Mouse (Mus musculus) CH12.LX (cell line): ENCODE data around the gene BC035044. TPM values are rescaled to one million over a fixed set of nuclear protein-coding genes. Genes with fewer than 3 reads are reported as not detected.

Experiments used
- DNase-seq: peaks from one replicate; pipeline ENCODE4 v3.0.0-alpha.2; 2013; ENCODE audit errors: extremely low read depth
- H3K27ac ChIP-seq: 2 replicates; pipeline ENCODE4 v1.5.1; 2012; ENCODE audit warnings: low read depth, mild to moderate bottlenecking, control low read depth, moderate library complexity; ENCODE audit not compliant: insufficient read depth
- H3K27me3 ChIP-seq: replicated peaks from 2 replicates; pipeline ENCODE3; 2012; ENCODE audit warnings: inconsistent platforms
- H3K36me3 ChIP-seq, 2 experiments: replicated peaks in 1 of 2; 2 replicates each; pipeline versions ENCODE3 to v1.6.1; 2012; ENCODE audit warnings: inconsistent platforms in 1 of 2, low read length in 1 of 2, mild to moderate bottlenecking in 1 of 2, mixed read lengths in 1 of 2, moderate library complexity in 1 of 2; ENCODE audit not compliant: control insufficient read depth in 1 of 2, insufficient read depth in 1 of 2
- H3K4me1 ChIP-seq, 2 experiments: 2 replicates each; pipeline ENCODE4 v1.6.1; 2012; ENCODE audit warnings: inconsistent platforms in 1 of 2, moderate library complexity in 1 of 2; ENCODE audit not compliant: insufficient read depth in 2 of 2, control insufficient read depth in 1 of 2
- H3K4me2 ChIP-seq: 2 replicates; pipeline ENCODE4 v1.6.1; 2012; ENCODE audit warnings: low read depth, mild to moderate bottlenecking, control low read depth; ENCODE audit not compliant: poor library complexity, insufficient read depth, severe bottlenecking
- H3K4me3 ChIP-seq, 3 experiments: fragments of 150-350 bp in 1 of 3; sonication (generic) in 1 of 3; replicated peaks in 1 of 3; 2 replicates each; pipeline versions ENCODE3 to v1.5.1; 2011 to 2012; ENCODE audit warnings: low read depth in 2 of 3, low read length in 2 of 3, mild to moderate bottlenecking in 2 of 3, moderate library complexity in 2 of 3, control low read depth in 1 of 3, improper control_type of control experiment in 1 of 3, inconsistent platforms in 1 of 3, mixed read lengths in 1 of 3; ENCODE audit not compliant: poor library complexity in 1 of 3
- H3K79me2 ChIP-seq: replicated peaks from 2 replicates; pipeline ENCODE4 v1.6.1; 2012; ENCODE audit warnings: mild to moderate bottlenecking, moderate library complexity; ENCODE audit not compliant: control insufficient read depth, poor library complexity, insufficient read depth, severe bottlenecking; ENCODE audit errors: extremely low read depth
- H3K9ac ChIP-seq: 2 replicates; pipeline ENCODE4 v1.6.1; 2012; ENCODE audit warnings: low read depth, mild to moderate bottlenecking, control low read depth, moderate library complexity; ENCODE audit not compliant: insufficient read depth
- H3K9me3 ChIP-seq: replicated peaks from 2 replicates; pipeline ENCODE3; 2012; ENCODE audit warnings: low read length, inconsistent platforms, mixed read lengths
- BHLHE40 ChIP-seq: IDR thresholded peaks from 2 replicates; pipeline ENCODE4 v1.6.1; 2011; ENCODE audit warnings: mild to moderate bottlenecking, low read depth, low read length, improper control_type of control experiment
- CHD1 ChIP-seq: IDR thresholded peaks from 2 replicates; pipeline ENCODE4 v1.6.1; 2012; ENCODE audit warnings: low read depth, low read length, improper control_type of control experiment, inconsistent platforms
- E2F4 ChIP-seq: IDR thresholded peaks from 2 replicates; pipeline ENCODE4 v1.6.1; 2011; ENCODE audit warnings: low read depth, low read length, improper control_type of control experiment; ENCODE audit not compliant: insufficient replicate concordance
- ELF1 ChIP-seq: IDR thresholded peaks from 2 replicates; pipeline ENCODE4 v1.6.1; 2014; ENCODE audit warnings: low read depth, mild to moderate bottlenecking, inconsistent platforms, low read length, improper control_type of control experiment
- EP300 ChIP-seq: IDR thresholded peaks from 2 replicates; pipeline ENCODE4 v1.6.1; 2011; ENCODE audit warnings: low read length, improper control_type of control experiment
- ETS1 ChIP-seq: conservative IDR thresholded peaks from 2 replicates; pipeline ENCODE4 v1.6.1; 2012; ENCODE audit warnings: low read depth, mild to moderate bottlenecking, inconsistent platforms, low read length, improper control_type of control experiment, moderate library complexity
- GABPA ChIP-seq: IDR thresholded peaks from 2 replicates; pipeline ENCODE4 v1.6.1; 2012; ENCODE audit warnings: low read depth, low read length, improper control_type of control experiment, inconsistent platforms; ENCODE audit not compliant: insufficient replicate concordance
- HCFC1 ChIP-seq: IDR thresholded peaks from 2 replicates; pipeline ENCODE4 v1.6.1; 2012; ENCODE audit warnings: low read depth, mild to moderate bottlenecking, inconsistent platforms, low read length, improper control_type of control experiment
- IRF4 ChIP-seq: IDR thresholded peaks from 2 replicates; pipeline ENCODE4 v1.6.1; 2014; ENCODE audit warnings: low read depth, mild to moderate bottlenecking, inconsistent platforms, low read length, improper control_type of control experiment
- JUND ChIP-seq: conservative IDR thresholded peaks from 2 replicates; pipeline ENCODE4 v1.6.1; 2011; ENCODE audit warnings: low read depth, low read length, improper control_type of control experiment
- KAT2A ChIP-seq: IDR thresholded peaks from 2 replicates; pipeline ENCODE4 v1.6.1; 2012; ENCODE audit warnings: low read length, improper control_type of control experiment, inconsistent platforms; ENCODE audit not compliant: insufficient replicate concordance
- MAFK ChIP-seq: IDR thresholded peaks from 2 replicates; pipeline ENCODE4 v1.6.1; 2011; ENCODE audit warnings: low read length, improper control_type of control experiment; ENCODE audit not compliant: insufficient replicate concordance
- MAX ChIP-seq: IDR thresholded peaks from 2 replicates; pipeline ENCODE4 v1.6.1; 2011; ENCODE audit warnings: low read length, improper control_type of control experiment
- MXI1 ChIP-seq: IDR thresholded peaks from 2 replicates; pipeline ENCODE4 v1.6.1; 2011; ENCODE audit warnings: mild to moderate bottlenecking, low read depth, low read length, improper control_type of control experiment
- NRF1 ChIP-seq: IDR thresholded peaks from 2 replicates; pipeline ENCODE4 v1.6.1; 2014; ENCODE audit warnings: low read depth, mild to moderate bottlenecking, inconsistent platforms, low read length, improper control_type of control experiment, moderate library complexity
- POLR2A ChIP-seq: IDR thresholded peaks from 2 replicates; pipeline ENCODE4 v1.6.1; 2011; ENCODE audit warnings: low read depth, mild to moderate bottlenecking, improper control_type of control experiment, low read length
- POLR2AphosphoS2 ChIP-seq: IDR thresholded peaks from 2 replicates; pipeline ENCODE4 v1.6.1; 2011; ENCODE audit warnings: low read depth, low read length, improper control_type of control experiment
- RCOR1 ChIP-seq: conservative IDR thresholded peaks from 2 replicates; pipeline ENCODE4 v1.6.1; 2012; ENCODE audit warnings: low read depth, mild to moderate bottlenecking, inconsistent platforms, low read length, improper control_type of control experiment
- SMC3 ChIP-seq: IDR thresholded peaks from 2 replicates; pipeline ENCODE4 v1.6.1; 2011; ENCODE audit warnings: low read depth, low read length, improper control_type of control experiment
- TBP ChIP-seq: conservative IDR thresholded peaks from 2 replicates; pipeline ENCODE4 v1.6.1; 2011; ENCODE audit warnings: low read depth, low read length, improper control_type of control experiment
- UBTF ChIP-seq: IDR thresholded peaks from 2 replicates; pipeline ENCODE4 v1.6.1; 2012; ENCODE audit warnings: low read depth, mild to moderate bottlenecking, inconsistent platforms, low read length, improper control_type of control experiment, moderate library complexity
- USF1 ChIP-seq: IDR thresholded peaks from 2 replicates; pipeline ENCODE4 v1.6.1; 2014; ENCODE audit warnings: low read depth, mild to moderate bottlenecking, inconsistent platforms, low read length, improper control_type of control experiment
- ZMIZ1 ChIP-seq: IDR thresholded peaks from 2 replicates; pipeline ENCODE4 v1.6.1; 2012; ENCODE audit warnings: low read depth, mild to moderate bottlenecking, inconsistent platforms, low read length, improper control_type of control experiment
- ZNF384 ChIP-seq: IDR thresholded peaks from 2 replicates; pipeline ENCODE4 v1.6.1; 2012; ENCODE audit warnings: low read depth, low read length, improper control_type of control experiment, inconsistent platforms
- dilution Hi-C: fragments of 300-500 bp; cut with MboI; formaldehyde crosslinking; loops from 2 replicates; pipeline ENCODE4 v1.14.3; 2020; ENCODE audit warnings: low sequenced_read_pairs; ENCODE audit not compliant: extremely low pct_unique_long_range_greater_than_20kb, extremely low pct_ligation_motif_present
- in situ Hi-C: fragments of 300-500 bp; cut with MboI; formaldehyde crosslinking; loops from 3 replicates; pipeline ENCODE4 v1.14.3; 2019; ENCODE audit warnings: low sequenced_read_pairs, low pct_ligation_motif_present, low pct_unique_long_range_greater_than_20kb, mixed read lengths
- polyA plus RNA-seq: library from polyadenylated mRNA; unstranded; fragments of >175 nt; gene quantifications from 2 replicates; pipeline ENCODE4 v1.2.1, GENCODE M21; 2012; ENCODE audit warnings: low read depth; ENCODE audit not compliant: insufficient read length
- total RNA-seq, 2 experiments: library from RNA; depleted of rRNA; stranded (reverse); fragments of 300-350 nt in 1 of 2; fragments of >200 nt in 1 of 2; gene quantifications; 2 replicates each; pipeline ENCODE4 v1.2.3; 2012 to 2014

BC035044 gene
- total and polyA plus RNA-seq, 3 experiments, result 49.7 to 121 (median 51.6) TPM

DNA sequence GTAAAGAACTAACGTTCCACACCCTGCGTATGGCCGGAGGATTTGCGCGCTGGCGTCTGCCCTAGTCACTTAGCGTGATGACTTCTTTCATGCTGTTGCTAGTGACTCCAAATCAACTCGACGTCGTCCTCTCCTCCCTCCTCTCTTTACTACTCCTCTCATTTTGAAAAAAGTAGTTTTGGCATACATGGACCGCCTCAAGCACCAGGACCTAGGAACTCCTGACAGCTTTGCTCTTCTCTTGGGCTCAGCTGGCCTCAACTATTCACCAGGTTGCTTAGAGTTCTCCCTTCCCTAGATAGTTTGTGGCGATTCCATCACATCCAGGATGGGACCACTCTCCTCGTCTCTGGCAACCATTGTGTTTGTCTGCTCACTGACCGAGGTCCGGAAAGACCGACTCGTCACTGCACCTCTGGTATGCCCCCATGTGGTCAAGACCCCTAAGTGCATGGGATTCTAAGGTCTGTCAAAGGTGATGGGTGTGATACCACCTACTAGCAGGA is 51.6 kb downstream of the BC035044 start (continued):
- TF ChIP-seq JUND (peak; percentile 56; the same call in 1 of the 2 replicates), KAT2A (0 out of 2 replicates have a peak, but pooled peaks have one; percentile 42), POLR2AphosphoS2 (no peak), HCFC1 (0 out of 2 replicates have a peak, but pooled peaks have one; percentile 40), ZMIZ1 (no peak), MXI1 (peak; percentile 46; the same call in 1 of the 2 replicates), ZNF384 (peak; percentile 51; the same call in 1 of the 2 replicates), RCOR1 (0 out of 2 replicates have a peak, but pooled peaks have one; percentile 39), TBP (no peak), ETS1 (peak; percentile 44), EP300 (0 out of 2 replicates have a peak, but pooled peaks have one; percentile 42), E2F4 (no peak), MAX (peak; percentile 68), SMC3 (peak; percentile 93), GABPA (no peak)

DNA sequence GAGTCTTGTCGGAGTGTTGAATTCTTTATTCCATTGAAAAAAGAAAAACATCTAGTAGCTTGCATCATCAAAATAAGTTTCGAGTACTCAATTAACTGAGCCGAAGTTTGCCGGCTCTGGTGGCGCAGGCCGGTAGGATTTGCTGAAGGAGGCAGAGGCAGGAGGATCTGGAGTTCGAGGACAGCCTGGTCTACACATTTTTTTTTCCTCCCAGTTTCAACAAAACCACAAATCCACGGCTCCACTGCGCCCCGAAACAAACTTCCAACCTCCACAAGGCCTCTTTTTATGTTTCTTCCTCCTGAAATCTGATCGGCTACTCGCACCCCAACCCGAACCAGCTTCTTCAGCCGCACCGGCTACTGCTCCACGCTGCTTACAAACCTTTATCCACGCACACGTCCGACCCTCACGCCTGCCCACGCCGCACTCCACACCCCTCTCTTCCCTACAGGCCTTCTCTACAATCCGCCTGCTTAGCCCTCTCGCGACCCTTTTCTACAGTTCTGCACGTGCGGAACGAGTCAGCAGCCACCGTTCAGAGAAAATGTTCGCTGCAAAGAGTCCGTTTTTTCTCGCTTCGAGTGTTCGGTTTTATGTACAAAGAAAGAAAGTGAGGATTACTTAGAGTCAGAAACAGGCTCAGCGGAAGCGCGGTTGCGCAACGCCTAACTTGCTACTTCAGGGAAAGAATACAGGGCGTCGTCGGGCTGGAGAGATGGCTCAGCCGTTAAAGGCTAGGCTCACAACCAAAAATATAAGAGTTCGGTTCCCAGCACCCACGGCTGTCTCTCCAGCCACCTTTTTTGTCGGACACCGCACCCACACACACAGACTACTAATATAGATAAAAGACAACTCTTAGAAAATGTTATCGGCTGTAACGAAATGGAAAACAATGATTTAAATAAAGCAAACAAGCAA is 52.3 kb downstream of the BC035044 start:
- Histone ChIP-seq H3K36me3 (no peaks in the 10 kb centered on the region), H3K4me3 (peak overlapping the region; percentile 71 to 91 (median 89)), H3K27me3 (no peaks in the 10 kb centered on the region), H3K4me2 (peak overlapping the region; percentile 75; the same call in 1 of the 2 replicates), H3K4me1 (peaks cover 4 to 42% of the 10 kb centered on the region in 2 experiments; a peak in 3 of 4 replicates), H3K9ac (peak overlapping the region; percentile 74), H3K79me2 (no peaks in the 10 kb centered on the region), H3K9me3 (no peaks in the 10 kb centered on the region), H3K27ac (peak overlapping the region; percentile 91)
- DNase-seq, result peak; percentile 89
- dilution Hi-C loops, result no loop called here
- TF ChIP-seq ELF1 (peak; percentile 97), RCOR1 (no peak), EP300 (no peak), USF1 (no peak), IRF4 (peak; percentile 23; the same call in 1 of the 2 replicates), BHLHE40 (peak; percentile 88), KAT2A (peak; percentile 72; the same call in 1 of the 2 replicates), E2F4 (peak; percentile 65; the same call in 1 of the 2 replicates), ZNF384 (peak; percentile 68), HCFC1 (no peak), NRF1 (peak; percentile 66), TBP (peak; percentile 100), CHD1 (no peak), MAX (no peak), POLR2A (0 out of 2 replicates have a peak, but pooled peaks have one; percentile 30), UBTF (0 out of 2 replicates have a peak, but pooled peaks have one; percentile 55), MAFK (peak; percentile 94), JUND (peak; percentile 77)
- in situ Hi-C loops, result loop anchor here (25.0 kb wide), 1 partner anchor 524 kb away; no protein-coding TSS in a partner anchor
